Mouse (Mus musculus) thymus, postnatal 0 days (tissue): Measurements from ENCODE around the gene Sult1e1. TPM values are rescaled to one million over a fixed set of nuclear protein-coding genes. Genes with fewer than 3 reads are reported as not detected.

Source experiments
- microRNA-seq: library from miRNA; unstranded; fragments of <30 nt; microRNA quantifications from one replicate; pipeline ENCODE4, GENCODE M21; 2016; ENCODE audit warnings: borderline number of aligned reads
- polyA plus RNA-seq: library from polyadenylated mRNA; unstranded; fragments of >200 nt; fragmentation: Nextera tagmentation; extraction: Ambion mirVana; gene quantifications from 2 replicates; pipeline ENCODE4 v1.2.1, GENCODE M21; 2015

Gene Sult1e1
- polyA plus RNA-seq, 1 experiment from 2014 or later = 0.25 TPM

Small RNA genes lying within 50 kb of the gene (microRNA-seq; reads per million reads assigned to microRNA genes)
- 2.9 reads per million for gene Mir3969

Other genes with a start within 250 kb of the Sult1e1 start
- gene Ugt2b38, start 167.4 kb downstream of the Sult1e1 start, polyA plus RNA-seq = not detected in 2 replicates
- not detected in 2 replicates for gene Ugt2a2, start 109.3 kb downstream of the Sult1e1 start, polyA plus RNA-seq
- not detected in 2 replicates for gene Gm43638, start 104.8 kb downstream of the Sult1e1 start, polyA plus RNA-seq
- not detected in 2 replicates for gene Ugt2a1, start 100.7 kb downstream of the Sult1e1 start, polyA plus RNA-seq
- 0.17 TPM in 1 of 2 replicates, not detected in the other for gene Sult1b1, start 53.4 kb downstream of the Sult1e1 start, polyA plus RNA-seq
- 0.15 TPM in 1 of 2 replicates, not detected in the other for gene Sult1d1, start 22.6 kb downstream of the Sult1e1 start, polyA plus RNA-seq
- 0.13 and 0.14 TPM in 2 replicates for gene Csn1s1, start 74.6 kb upstream of the Sult1e1 start, polyA plus RNA-seq
- 37.7 and 43.3 TPM in 2 replicates for gene Csn2, start 108.0 kb upstream of the Sult1e1 start, polyA plus RNA-seq
- gene Csn1s2a, start 183.0 kb upstream of the Sult1e1 start, polyA plus RNA-seq = 1.0 and 1.4 TPM in 2 replicates
- gene Csn1s2b, start 216.5 kb upstream of the Sult1e1 start, polyA plus RNA-seq = 0.22 TPM in 1 of 2 replicates, not detected in the other
- gene Prr27, start 234.1 kb upstream of the Sult1e1 start, polyA plus RNA-seq = not detected in 2 replicates